Mouse (Mus musculus): ENCODE data around the gene Olfr1062. TPM values are rescaled to one million over a fixed set of nuclear protein-coding genes. Genes with fewer than 3 reads are reported as not detected.
"Not testable (repeated sequence)": the region's sequence is repeated elsewhere in the genome, so short reads cannot be mapped to it uniquely, and the experiment has no call there.

Olfr1062 gene
- polyA plus RNA-seq, 1 experiment from 2014 or later: not detected

DNA sequence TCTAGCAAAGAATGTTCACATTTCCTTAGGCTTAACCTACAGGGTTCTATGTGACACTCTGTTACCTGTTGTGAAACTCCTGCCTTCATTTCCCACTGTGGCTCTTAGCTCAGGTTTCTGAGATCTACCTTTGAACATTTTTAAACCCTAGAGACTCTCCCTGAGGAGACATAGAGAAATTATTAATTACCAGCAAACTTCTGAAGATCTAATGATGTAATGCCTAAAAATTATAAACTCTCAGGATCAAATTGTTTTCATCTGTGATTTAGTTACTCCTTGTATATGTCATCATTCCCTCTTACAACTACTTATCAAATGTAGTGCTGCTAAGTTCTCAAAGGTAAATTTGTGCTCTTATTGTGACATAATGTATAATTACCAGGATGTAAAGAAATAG is 38.1 kb downstream of the Olfr1062 start, which contains the start of gene Olfr1058:
TSS of gene Olfr1058 (minus strand) at position 101 of the 400 bp plus-strand sequence.
- H3K4me1 ChIP-seq (ENCODE audit: control insufficient read depth, insufficient read depth, low read length); H3K27ac ChIP-seq (ENCODE audit: low read depth, low read length); H3K9ac ChIP-seq (ENCODE audit: low read depth, low read length); H3K9me3 ChIP-seq (replicated peaks; ENCODE audit: control insufficient read depth, low read length); H3K27me3 ChIP-seq (ENCODE audit: control insufficient read depth, insufficient read depth, low read length); H3K4me3 ChIP-seq (ENCODE audit: low read depth, low read length); H3K36me3 ChIP-seq (ENCODE audit: control insufficient read depth, insufficient read depth, low read length); H3K4me2 ChIP-seq; ATAC-seq (replicated peaks; ENCODE audit: insufficient number of reproducible peaks, low FRiP score, low TSS enrichment): not testable (repeated sequence)

DNA sequence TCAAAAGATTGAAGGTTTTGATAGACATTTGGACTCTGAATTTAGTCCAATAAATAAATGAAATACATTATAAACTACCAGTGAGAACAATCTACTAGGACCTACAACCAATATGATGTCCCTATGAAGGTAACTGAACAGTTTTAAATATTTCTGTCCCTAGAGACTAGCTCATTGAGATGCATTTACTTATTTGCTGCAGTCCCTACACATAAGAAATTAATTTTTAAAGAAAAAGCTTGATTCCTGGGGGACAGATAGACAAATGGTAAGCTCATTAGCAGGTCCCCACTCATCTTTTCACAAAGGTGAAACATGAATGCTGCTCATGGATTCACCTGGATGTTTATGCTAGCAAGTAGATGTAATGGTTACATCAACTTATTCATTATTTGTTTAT is 48.3 kb downstream of the Olfr1062 start, which contains the start of gene Olfr1057:
TSS of gene Olfr1057 (minus strand) at position 101 of the 400 bp plus-strand sequence.
- H3K27ac ChIP-seq (ENCODE audit: low read depth, low read length): no peak within 1 kb of the TSS
- no peak within 1 kb of the TSS for H3K9ac ChIP-seq (ENCODE audit: low read depth, low read length)
- no peak within 1 kb of the TSS for H3K4me3 ChIP-seq (ENCODE audit: low read depth, low read length)
- no peaks in the 10 kb centered on the region for H3K27me3 ChIP-seq (ENCODE audit: control insufficient read depth, insufficient read depth, low read length)
- no peaks in the 10 kb centered on the region for H3K4me1 ChIP-seq (ENCODE audit: control insufficient read depth, insufficient read depth, low read length)
- no peak for ATAC-seq (replicated peaks; ENCODE audit: insufficient number of reproducible peaks, low FRiP score, low TSS enrichment)
- no peaks in the 10 kb centered on the region for H3K9me3 ChIP-seq (replicated peaks; ENCODE audit: control insufficient read depth, low read length)
- no peaks in the 10 kb centered on the region for H3K36me3 ChIP-seq (ENCODE audit: control insufficient read depth, insufficient read depth, low read length)
- no peak within 1 kb of the TSS for H3K4me2 ChIP-seq

Other genes with a start within 250 kb of the Olfr1062 start
- not detected in 2 replicates for gene Olfr1044, start 248.9 kb downstream of the Olfr1062 start, polyA plus RNA-seq (2014; fragmentation: Nextera tagmentation; extraction: Ambion mirVana)
- not detected in 2 replicates for gene Olfr52, start 241.1 kb downstream of the Olfr1062 start, polyA plus RNA-seq (2014; fragmentation: Nextera tagmentation; extraction: Ambion mirVana)
- gene Olfr1045, start 223.7 kb downstream of the Olfr1062 start, polyA plus RNA-seq (2014; fragmentation: Nextera tagmentation; extraction: Ambion mirVana): not detected in 2 replicates
- gene Olfr1046, start 207.4 kb downstream of the Olfr1062 start, polyA plus RNA-seq (2014; fragmentation: Nextera tagmentation; extraction: Ambion mirVana): not detected in 2 replicates
- gene Olfr1047, start 195.3 kb downstream of the Olfr1062 start, polyA plus RNA-seq (2014; fragmentation: Nextera tagmentation; extraction: Ambion mirVana): not detected in 2 replicates
- not detected in 2 replicates for gene Olfr1048, start 186.5 kb downstream of the Olfr1062 start, polyA plus RNA-seq (2014; fragmentation: Nextera tagmentation; extraction: Ambion mirVana)
- not detected in 2 replicates for gene Olfr1049, start 168.4 kb downstream of the Olfr1062 start, polyA plus RNA-seq (2014; fragmentation: Nextera tagmentation; extraction: Ambion mirVana)
- not detected in 2 replicates for gene Olfr1051, start 147.7 kb downstream of the Olfr1062 start, polyA plus RNA-seq (2014; fragmentation: Nextera tagmentation; extraction: Ambion mirVana)
- gene Olfr1052, start 134.3 kb downstream of the Olfr1062 start, polyA plus RNA-seq (2014; fragmentation: Nextera tagmentation; extraction: Ambion mirVana): not detected in 2 replicates
- gene Olfr1053, start 111.5 kb downstream of the Olfr1062 start, polyA plus RNA-seq (2014; fragmentation: Nextera tagmentation; extraction: Ambion mirVana): not detected in 2 replicates
- gene Olfr1054, start 91.3 kb downstream of the Olfr1062 start, polyA plus RNA-seq (2014; fragmentation: Nextera tagmentation; extraction: Ambion mirVana): not detected in 2 replicates
- gene Olfr1055, start 76.5 kb downstream of the Olfr1062 start, polyA plus RNA-seq (2014; fragmentation: Nextera tagmentation; extraction: Ambion mirVana): not detected in 2 replicates
- not detected in 2 replicates for gene Olfr1056, start 64.3 kb downstream of the Olfr1062 start, polyA plus RNA-seq (2014; fragmentation: Nextera tagmentation; extraction: Ambion mirVana)
- gene Olfr1057, start 48.4 kb downstream of the Olfr1062 start, polyA plus RNA-seq (2014; fragmentation: Nextera tagmentation; extraction: Ambion mirVana): not detected in 2 replicates
- gene Olfr1058, start 38.2 kb downstream of the Olfr1062 start, polyA plus RNA-seq (2014; fragmentation: Nextera tagmentation; extraction: Ambion mirVana): not detected in 2 replicates
- not detected in 2 replicates for gene Olfr1061, start 12.7 kb downstream of the Olfr1062 start, polyA plus RNA-seq (2014; fragmentation: Nextera tagmentation; extraction: Ambion mirVana)
- not detected in 2 replicates for gene Olfr1065, start 23.8 kb upstream of the Olfr1062 start, polyA plus RNA-seq (2014; fragmentation: Nextera tagmentation; extraction: Ambion mirVana)
- not detected in 2 replicates for gene Olfr1066, start 29.5 kb upstream of the Olfr1062 start, polyA plus RNA-seq (2014; fragmentation: Nextera tagmentation; extraction: Ambion mirVana)
- gene Olfr228, start 60.6 kb upstream of the Olfr1062 start, polyA plus RNA-seq (2014; fragmentation: Nextera tagmentation; extraction: Ambion mirVana): not detected in 2 replicates
- not detected in 2 replicates for gene Olfr1076, start 81.7 kb upstream of the Olfr1062 start, polyA plus RNA-seq (2014; fragmentation: Nextera tagmentation; extraction: Ambion mirVana)
- gene Olfr1079, start 115.7 kb upstream of the Olfr1062 start, polyA plus RNA-seq (2014; fragmentation: Nextera tagmentation; extraction: Ambion mirVana): not detected in 2 replicates
- not detected in 2 replicates for gene Olfr1080, start 131.5 kb upstream of the Olfr1062 start, polyA plus RNA-seq (2014; fragmentation: Nextera tagmentation; extraction: Ambion mirVana)
- gene Olfr1082, start 172.2 kb upstream of the Olfr1062 start, polyA plus RNA-seq (2014; fragmentation: Nextera tagmentation; extraction: Ambion mirVana): not detected in 2 replicates
- gene Olfr1084, start 213.0 kb upstream of the Olfr1062 start, polyA plus RNA-seq (2014; fragmentation: Nextera tagmentation; extraction: Ambion mirVana): not detected in 2 replicates
- gene Olfr1085, start 235.3 kb upstream of the Olfr1062 start, polyA plus RNA-seq (2014; fragmentation: Nextera tagmentation; extraction: Ambion mirVana): not detected in 2 replicates

Data from heart, embryonic 11.5 days (tissue).